Mouse (Mus musculus) frontal cortex, postnatal 10 days (tissue): ENCODE data around the gene Cdiptos.

ENCODE experiments used
- DNase-seq, 2 experiments: peaks; one replicate each; pipeline ENCODE4 v3.0.0; 2022; ENCODE audit warnings: low spot score in 2 of 2, mixed read lengths in 1 of 2

Gene Cdiptos

GRCm38 (mm10) chr7:126976878-126977459 is 1.1 kb upstream of the Cdiptos start:
- no peak for DNase-seq

- DNase-seq: no peak
Measured at GRCm38 (mm10) chr7:126975893-126975949, 177 bp downstream of the Cdiptos start, which contains the start of gene Cdipt. Gene Cdipt, plus strand, starts transcription at chr7:126975914.

- DNase-seq: no peak
Measured at GRCm38 (mm10) chr7:126975493-126975892, 405 bp downstream of the Cdiptos start.

- no peak for DNase-seq
Measured at GRCm38 (mm10) chr7:126967361-126967760, 8.5 kb downstream of the Cdiptos start.

- no peak for DNase-seq
Measured at GRCm38 (mm10) chr7:126965568-126965967, 10.3 kb downstream of the Cdiptos start.

GRCm38 (mm10) chr7:126963548-126964286 is 12.2 kb downstream of the Cdiptos start:
- DNase-seq: no peak

GRCm38 (mm10) chr7:126961965-126962364 is 13.9 kb downstream of the Cdiptos start:
- no peak for DNase-seq

- no peak for DNase-seq
Measured at GRCm38 (mm10) chr7:126961095-126961494, 14.8 kb downstream of the Cdiptos start.

- DNase-seq: no peak
Measured at GRCm38 (mm10) chr7:126959780-126960179, 16.1 kb downstream of the Cdiptos start.

GRCm38 (mm10) chr7:126955125-126955524 is 20.8 kb downstream of the Cdiptos start:
- no peak for DNase-seq

GRCm38 (mm10) chr7:126952646-126953045 is 23.3 kb downstream of the Cdiptos start:
- DNase-seq: no peak

GRCm38 (mm10) chr7:126951741-126952140 is 24.2 kb downstream of the Cdiptos start:
- no peak for DNase-seq

- DNase-seq: no peak
Measured at GRCm38 (mm10) chr7:126950647-126951615, 25.0 kb downstream of the Cdiptos start.

GRCm38 (mm10) chr7:126949793-126950646 is 25.9 kb downstream of the Cdiptos start, which contains the start of gene Sez6l2:
Gene Sez6l2, plus strand, starts transcription at chr7:126950563.
- DNase-seq: peak; percentile 77 to 80

- DNase-seq: peak; percentile 79 to 82
Measured at GRCm38 (mm10) chr7:126949403-126949792, 26.5 kb downstream of the Cdiptos start, which contains the start of gene Asphd1. Gene Asphd1, minus strand, starts transcription at chr7:126949582.

- no peak for DNase-seq
Measured at GRCm38 (mm10) chr7:126948626-126949025, 27.3 kb downstream of the Cdiptos start.

GRCm38 (mm10) chr7:126946530-126946929 is 29.4 kb downstream of the Cdiptos start:
- DNase-seq: peak in 1 of 2 experiments; percentile 40

- DNase-seq: no peak
Measured at GRCm38 (mm10) chr7:126941801-126942200, 34.1 kb downstream of the Cdiptos start.

GRCm38 (mm10) chr7:126941171-126941570 is 34.7 kb downstream of the Cdiptos start:
- no peak for DNase-seq

GRCm38 (mm10) chr7:126932652-126933051 is 43.2 kb downstream of the Cdiptos start:
- DNase-seq: no peak

- no peak for DNase-seq
Measured at GRCm38 (mm10) chr7:126929046-126929445, 46.9 kb downstream of the Cdiptos start.
